Mouse (Mus musculus) hematopoietic stem cell, adult 5-6 weeks (primary cell): ENCODE data around the gene Olfr960. TPM values are rescaled to one million over a fixed set of nuclear protein-coding genes. Genes with fewer than 3 reads are reported as not detected.

ENCODE experiments used
- ATAC-seq, 2 experiments: fragments of 125-278 bp in 1 of 2; replicated peaks in 1 of 2; 2 replicates each; pipeline ENCODE4 v1.8.0; 2016 to 2017; ENCODE audit warnings: inconsistent platforms in 2 of 2, mild to moderate bottlenecking in 2 of 2, moderate number of reproducible peaks in 2 of 2, low read depth in 1 of 2, moderate TSS enrichment in 1 of 2; ENCODE audit not compliant: low FRiP score in 2 of 2, poor library complexity in 2 of 2, severe bottlenecking in 2 of 2, insufficient read depth in 1 of 2, low TSS enrichment in 1 of 2
- total RNA-seq: library from RNA; stranded (forward); fragments of 172-1452, 232-1000 nt; gene quantifications from 2 replicates; pipeline ENCODE4 v1.2.3, GENCODE M21; 2017

Olfr960 gene
- not detected in 2 replicates for total RNA-seq

DNA sequence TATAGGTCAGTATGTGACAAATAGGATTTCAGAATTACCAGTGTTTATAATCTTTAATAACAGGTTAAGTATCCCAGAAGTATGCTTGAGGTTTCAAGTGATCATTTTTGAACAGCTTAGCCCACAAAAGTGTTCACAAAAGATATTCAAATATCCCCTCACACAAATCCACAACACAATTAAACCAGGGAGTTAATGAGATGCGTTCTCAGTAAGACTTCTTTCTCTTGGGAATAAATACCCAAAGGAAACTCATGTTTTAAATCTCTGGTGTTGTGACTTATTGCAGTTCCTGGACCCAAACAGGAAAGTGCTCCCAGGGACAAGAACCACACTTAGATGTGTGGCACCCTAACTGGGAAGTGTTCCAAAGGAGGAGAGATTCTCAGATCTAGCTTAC is at the start of gene Olfr960:
TSS of gene Olfr960 (plus strand) at position 301 of the 400 bp plus-strand sequence.
- no peak for ATAC-seq

DNA sequence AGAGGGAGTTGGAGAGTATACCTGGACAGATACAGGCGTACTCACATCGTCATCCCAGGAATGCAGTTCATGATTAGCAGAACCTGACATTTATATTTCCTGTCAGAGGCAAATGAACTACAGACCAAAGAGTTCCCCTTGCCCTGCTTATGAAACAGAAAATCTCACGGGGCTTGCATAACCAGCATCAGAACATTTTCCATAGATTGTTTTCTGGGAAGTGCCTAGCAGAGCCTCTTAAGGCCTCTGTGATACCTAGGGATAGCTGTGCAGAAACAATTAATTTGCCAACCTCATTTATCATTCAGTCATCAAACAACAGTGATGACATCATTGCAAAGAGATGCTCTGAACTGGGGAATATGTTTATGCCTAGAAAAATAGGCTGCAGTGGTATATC is 45.7 kb upstream of the Olfr960 start, which contains the start of gene Olfr959:
TSS of gene Olfr959 (minus strand) at position 101 of the 400 bp plus-strand sequence.
- ATAC-seq, result no peak

DNA sequence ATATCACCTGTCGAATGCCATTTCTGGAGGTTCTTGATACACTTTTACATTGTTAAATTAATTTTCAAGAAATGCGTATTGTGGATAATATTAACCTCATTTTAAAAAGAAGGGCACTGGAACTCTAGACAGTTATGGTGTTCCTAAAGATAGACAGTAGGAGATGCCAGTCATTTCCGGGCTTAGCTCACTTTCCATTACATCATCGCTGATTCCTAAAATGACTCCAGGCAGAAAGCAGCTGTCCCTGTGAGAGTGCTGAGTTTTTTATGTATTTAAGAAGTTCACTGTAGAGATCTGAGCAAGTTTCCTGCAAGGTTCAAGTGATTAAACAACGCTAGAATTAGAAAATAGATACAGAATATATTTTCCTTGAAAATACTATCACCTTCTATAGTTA is 44.1 kb upstream of the Olfr960 start:
- ATAC-seq, result no peak

DNA sequence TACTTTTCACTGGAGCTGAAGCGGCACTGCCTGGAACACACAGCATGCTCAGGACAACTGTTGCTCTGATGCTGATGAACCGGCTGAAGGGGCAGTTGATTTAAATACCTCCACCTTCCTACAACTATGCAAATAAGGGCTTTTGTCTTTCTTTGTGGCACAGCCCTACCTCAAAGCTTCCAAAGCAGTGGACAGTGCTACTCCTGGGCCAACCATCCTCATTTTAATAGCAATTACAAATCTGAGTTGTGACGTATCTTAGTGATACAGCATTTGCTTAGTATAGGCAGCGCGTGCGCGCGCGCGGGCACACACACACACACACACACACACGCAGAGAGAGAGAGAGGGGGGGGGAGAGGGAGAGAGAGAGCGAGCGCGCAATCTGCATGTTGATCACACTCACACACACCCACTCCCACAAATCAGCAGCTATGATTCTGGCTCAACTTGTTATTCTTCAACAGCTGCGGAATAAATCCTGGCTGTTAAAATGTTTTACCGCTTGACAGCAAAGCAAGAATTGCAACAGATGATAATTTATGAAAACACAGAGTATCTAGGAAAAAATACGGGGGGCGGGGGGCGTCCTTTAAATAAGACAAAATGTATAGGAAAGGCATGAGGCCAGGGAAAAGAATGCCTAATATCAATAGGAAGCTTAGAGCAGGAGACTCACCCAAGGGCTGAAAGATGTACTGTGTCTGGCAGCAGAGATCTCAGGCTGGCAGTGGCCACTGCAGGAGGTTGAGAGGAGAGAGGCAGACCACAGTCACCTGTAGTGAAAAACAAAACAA is 18.4 kb upstream of the Olfr960 start:
- ATAC-seq, result no peak

DNA sequence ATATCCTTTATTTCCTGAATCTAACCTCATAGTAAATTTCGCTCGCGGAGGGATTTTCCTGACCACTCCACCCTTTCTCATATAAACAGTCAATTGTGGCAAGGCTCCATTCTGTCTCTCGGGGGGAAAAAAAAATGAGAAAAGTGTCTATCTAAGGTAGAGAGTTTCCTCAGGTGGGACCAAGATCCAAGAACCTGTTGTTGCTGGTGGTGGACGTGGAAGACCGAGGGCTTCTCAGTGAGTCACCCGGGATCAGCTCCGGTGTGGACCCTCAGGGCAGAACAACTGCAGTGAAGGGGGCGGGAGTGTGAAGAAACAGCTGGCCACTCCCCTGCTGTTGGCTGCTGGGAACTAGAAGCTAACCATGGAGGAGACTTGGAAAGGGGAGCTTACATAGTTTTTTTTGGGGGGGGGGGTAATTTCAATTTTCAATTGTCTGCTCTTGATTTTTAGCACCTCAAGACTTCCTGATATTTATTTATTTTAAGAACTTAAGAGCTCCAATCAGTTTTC is 17.8 kb upstream of the Olfr960 start:
- ATAC-seq, result no peak

DNA sequence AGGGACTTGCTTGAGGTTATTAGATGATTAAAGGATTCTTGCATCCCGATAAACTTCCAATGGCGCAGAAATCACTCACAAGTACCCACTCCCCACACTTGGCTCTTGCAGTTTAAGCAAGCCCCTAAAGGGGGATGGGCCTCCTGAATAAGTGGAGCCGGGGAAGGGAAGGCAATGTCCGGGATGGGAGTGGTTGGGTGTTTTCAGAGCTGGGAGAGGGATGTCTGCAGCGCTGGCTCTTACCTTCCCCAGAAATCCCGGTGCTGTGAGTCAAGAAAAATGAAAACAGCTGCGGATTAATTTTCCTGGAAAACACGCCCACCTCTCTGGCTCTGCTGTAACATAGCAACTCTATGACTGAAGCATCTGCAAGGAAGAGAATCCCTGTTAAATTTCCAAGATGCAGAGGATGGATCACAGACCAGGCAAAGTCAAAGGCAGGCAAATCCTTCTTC is 17.1 kb upstream of the Olfr960 start, which contains the start of gene AW551984:
TSS of gene AW551984 (minus strand) at position 405 of the 455 bp plus-strand sequence.
- ATAC-seq, result no peak

DNA sequence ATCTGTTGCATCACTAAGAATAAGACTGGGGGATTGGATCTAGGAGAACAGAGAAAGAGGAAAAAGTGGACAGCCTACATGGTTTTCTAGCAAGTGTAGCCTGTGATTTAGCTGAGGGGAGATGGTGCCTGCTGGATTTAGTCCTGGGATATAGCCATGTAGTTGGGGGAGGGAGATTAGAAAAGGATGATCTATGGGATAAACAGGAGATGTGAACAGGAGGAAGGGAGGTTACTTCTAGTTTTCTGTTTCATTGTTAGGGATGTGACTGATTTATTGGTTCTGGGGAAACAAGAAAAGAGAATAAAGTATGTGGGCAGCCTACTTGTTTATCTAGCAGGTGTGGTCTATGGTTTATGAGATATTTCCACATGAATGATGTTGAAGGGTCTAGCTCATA is 12.7 kb upstream of the Olfr960 start:
- ATAC-seq, result no peak

DNA sequence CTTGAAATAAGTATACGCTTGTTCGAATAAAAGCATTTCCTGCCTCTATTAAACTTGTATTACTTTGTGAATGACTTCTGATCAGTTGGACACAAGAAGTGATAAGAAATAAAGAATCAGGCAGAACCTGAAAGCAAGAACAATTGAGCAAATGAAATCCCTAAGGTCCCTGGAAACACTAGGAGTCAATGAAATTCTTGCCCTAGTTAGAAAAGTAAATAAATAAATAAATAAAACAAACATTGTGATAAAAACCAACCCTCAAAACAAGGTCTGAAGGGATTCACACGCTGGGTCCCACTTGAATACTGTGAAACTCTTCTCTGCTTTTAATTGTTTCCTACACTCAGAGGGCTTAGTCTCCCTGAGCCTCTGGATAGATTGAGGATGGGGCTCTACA is 10.8 kb upstream of the Olfr960 start, which contains the start of gene Olfr148:
TSS of gene Olfr148 (plus strand) at position 301 of the 400 bp plus-strand sequence.
- ATAC-seq, result no peak

DNA sequence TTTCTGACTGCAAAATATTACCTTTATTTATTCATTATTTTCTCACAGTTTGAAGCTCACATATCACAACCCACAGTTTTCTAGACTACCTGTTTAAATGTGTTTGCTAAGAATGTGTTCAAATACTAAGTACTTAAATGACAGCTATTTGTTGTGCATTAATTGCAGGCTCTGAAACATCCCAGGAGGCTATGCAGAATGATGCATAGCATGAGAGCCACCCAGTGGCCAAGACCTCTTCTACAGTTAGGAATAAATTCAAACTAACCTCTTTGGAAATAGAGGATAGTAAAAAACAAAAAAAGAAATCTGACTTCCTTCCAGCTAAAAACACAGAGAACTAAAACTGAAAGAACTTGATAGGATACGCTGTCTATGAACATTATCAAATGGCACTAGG is 9.2 kb upstream of the Olfr960 start:
- 0 out of 4 replicates have a peak, but pooled peaks of 1 of the 2 experiments have one; percentile 49 for ATAC-seq

DNA sequence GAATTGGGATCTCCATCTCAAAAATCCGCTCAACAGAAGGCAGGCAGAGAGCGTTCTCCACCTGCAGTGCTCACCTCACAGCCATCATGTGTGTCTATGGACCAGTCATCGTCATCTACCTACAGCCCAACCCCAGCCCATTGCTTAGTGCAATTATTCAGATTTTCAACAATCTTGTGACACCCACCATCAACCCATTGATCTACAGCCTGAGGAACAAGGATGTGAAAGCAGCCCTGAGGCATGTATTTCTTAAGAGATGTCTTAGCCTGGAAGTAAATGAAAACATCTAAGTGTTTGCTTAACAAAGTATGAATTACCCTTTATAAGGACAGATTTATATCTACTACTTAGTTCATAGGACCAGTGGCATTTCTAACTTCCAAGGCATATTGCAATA is 2.6 kb downstream of the Olfr960 start:
- no peak for ATAC-seq

DNA sequence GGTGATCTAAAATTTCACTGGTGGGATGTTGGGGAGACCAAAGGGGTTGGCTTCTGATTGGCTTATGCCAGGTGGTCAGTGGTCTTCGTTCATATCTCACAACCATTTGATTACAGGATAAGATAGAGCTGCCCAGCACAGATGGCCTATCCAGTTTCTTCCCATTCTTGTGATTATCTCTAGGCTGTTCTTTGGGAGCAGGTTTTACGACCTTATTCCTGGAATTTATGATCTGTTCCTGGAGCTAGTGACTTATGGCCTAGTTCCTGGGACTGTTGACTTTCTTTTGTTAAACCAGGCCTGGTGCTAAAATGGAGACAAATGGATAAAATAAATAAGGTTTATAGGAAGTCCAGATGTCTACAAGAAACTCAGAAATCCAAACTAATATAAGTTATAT is 3.5 kb downstream of the Olfr960 start:
- ATAC-seq, result no peak

DNA sequence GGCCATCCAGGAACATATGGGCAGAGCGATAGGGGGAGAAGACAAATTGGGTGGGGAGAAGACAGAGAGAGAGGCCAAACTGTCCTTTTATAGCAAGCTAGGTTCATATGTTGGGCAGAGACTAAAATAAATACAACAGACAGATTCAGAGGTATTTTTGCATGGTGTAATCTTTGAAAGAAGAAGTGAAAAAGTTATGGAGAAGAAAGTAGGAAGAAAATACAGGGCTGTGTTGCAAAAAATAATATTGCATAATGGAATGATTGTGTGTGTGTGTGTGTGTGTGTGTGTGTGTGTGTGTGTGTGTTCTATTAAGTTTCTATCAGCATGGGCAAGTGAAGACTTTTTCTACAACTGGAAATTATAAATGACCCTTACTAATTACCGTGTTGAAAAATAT is 7.9 kb downstream of the Olfr960 start:
- no peak for ATAC-seq

DNA sequence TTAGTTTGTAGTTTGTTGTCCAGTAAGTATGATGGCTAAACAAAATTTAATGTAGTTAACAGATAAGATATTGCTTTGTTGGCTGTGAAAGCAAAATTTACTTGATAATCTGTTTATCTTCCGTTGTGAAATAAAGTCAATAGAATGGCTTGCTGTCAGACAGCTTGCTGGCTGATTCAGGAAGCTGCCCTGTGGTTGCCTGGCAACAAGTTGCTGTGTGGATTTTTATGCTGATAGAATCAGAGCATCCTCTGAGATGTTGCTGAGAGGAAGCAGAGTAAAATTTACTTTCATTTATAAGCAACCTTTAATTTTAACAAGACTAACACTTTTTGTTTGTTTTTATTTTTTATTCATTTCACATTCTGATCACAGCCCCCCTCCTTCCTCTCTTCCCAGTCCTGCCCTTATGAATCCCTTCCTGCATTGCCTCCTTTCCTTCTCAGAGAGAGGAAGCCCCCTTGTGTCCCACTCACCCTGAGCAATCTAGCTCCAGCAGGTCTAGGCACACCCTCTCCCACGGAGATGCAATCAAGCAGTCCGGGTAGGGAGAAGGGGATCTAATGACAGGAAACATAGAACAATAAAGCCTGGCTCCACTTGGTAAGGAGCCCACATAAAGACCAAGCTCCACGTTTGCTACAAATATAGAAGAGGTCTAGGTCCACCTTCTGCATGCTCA is 12.9 kb downstream of the Olfr960 start:
- no peak for ATAC-seq

DNA sequence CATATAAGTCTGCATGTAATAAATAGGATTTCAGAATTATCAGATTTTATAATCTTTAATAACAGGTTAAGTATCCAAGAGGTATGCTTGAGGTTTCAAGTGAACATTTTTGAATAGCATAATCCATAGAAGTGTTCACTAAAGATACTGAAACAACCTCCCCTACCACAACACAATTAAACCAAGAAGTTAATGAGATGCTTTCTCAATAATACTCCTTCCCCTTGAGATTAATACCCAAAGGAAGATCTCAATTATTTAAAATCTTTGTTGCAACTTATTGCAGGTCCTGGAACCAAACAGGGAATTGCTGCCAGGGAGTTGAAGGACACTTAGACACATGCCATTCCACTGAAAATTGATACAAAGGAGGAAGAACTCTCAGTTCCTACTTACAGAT is 23.6 kb downstream of the Olfr960 start, which contains the start of gene Olfr961:
TSS of gene Olfr961 (plus strand) at position 301 of the 400 bp plus-strand sequence.
- no peak for ATAC-seq

DNA sequence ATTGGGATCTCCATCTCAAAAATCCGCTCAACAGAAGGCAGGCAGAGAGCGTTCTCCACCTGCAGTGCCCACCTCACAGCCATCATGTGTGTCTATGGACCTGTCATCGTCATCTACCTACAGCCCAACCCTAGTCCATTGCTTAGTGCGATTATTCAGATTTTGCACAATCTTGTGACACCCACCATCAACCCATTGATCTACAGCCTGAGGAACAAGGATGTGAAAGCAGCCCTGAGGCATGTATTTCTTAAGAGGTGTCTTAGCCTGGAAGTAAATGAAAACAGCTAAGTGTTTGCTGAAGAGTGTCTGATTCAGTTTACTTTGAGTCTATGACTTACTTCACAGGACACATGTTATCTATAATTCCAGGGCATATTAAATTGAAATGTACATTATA is 26.2 kb downstream of the Olfr960 start:
- ATAC-seq, result no peak

DNA sequence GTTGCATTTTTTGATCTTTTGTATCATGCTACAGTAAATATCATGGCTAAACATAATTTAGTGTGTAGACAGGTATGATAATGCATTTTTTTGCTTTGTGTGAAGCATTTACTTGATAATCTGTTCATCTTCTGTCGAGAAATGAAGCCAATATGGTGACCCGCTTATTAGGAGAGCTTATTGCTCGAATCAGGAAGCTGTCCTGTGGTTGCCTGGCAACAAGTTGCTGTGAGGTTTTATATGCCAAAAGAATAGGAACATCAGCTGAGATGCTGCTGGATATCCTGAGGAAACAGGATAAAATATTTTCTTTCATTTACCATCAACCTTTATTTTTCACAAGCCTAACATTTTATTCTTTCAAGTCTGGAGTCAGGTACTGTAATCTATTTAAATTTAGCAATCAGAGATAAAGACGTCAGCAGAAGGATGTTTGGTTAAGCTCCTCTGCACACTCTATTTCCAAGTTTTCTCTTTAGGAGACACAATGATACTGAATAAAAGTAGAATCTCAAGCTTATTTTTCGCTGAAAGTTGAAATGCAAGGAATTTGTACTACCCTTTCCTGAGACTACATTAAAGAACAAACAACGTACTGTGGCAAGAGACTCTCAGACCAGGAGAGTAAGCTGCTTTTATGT is 33.7 kb downstream of the Olfr960 start:
- no peak for ATAC-seq

DNA sequence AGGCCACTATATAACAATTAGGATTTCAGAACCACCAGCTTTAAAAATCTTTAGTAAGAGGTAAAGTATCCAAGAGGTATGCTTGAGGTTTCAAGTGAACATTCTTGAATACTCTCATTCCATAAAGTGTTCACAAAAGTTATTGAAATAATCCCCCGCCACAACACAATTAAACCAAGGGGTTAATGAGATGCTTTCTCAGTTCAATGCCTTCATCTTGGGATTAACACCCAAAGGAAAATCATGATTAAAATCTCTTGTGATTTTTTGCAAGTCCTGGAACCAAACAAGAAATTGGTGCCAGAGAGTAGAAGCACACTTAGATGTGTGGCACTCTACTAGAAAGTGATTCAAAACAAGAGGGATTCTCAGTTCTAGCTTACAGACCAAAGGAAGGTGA is 45.7 kb downstream of the Olfr960 start, which contains the start of gene Olfr963:
TSS of gene Olfr963 (plus strand) at position 301 of the 400 bp plus-strand sequence.
- ATAC-seq, result no peak

DNA sequence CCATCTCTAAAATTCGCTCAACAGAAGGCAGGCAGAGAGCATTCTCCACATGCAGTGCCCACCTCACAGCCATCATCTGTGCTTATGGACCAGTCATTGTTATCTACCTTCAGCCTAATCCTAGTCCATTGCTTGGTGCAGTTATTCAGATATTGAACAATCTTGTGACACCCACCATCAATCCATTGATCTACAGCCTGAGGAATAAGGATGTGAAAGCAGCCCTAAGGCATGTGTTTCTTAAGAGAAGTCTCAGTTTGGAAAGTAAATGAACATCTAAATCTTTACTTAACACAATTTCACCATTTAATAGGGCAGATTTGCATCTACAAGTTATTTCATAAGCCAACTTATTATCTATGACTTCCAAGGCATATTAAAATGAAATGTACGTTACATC is 48.5 kb downstream of the Olfr960 start:
- ATAC-seq, result no peak
